ENCODE assay signal across 15 mouse cellular contexts in genomic region chr14:34585358-34586105, GRCm38 (mm10). TPM values are rescaled to one million over a fixed set of nuclear protein-coding genes. Genes with fewer than 3 reads are reported as not detected.
DNase-seq lines count a peak whose midpoint lies in the region; ATAC-seq and TF ChIP-seq lines count a peak whose summit lies in the region.
"Had no signal": no experiment of that assay in that cellular context is flagged by ENCODE, and none has a peak within 500 bp of the region (broad histone marks: within the 10 kb centered on the region; RNA-seq: fewer than 3 reads in every experiment).

No protein-coding gene starts in this region.

- H3K4me3 ChIP-seq in lung, embryonic 14.5 days (ENCODE audit: low read depth, low read length): no peak overlapping the region
- no peak overlapping the region for H3K4me3 ChIP-seq in liver, embryonic 12.5 days
- H3K4me3 ChIP-seq: liver, embryonic 15.5 days had no signal

- intact Hi-C loops in left cerebral cortex, postnatal 10 days (cut with DNase I): no loop called here
- intact Hi-C loops in left cerebral cortex, postnatal 36 days (cut with DNase I): no loop called here

- no peak overlapping the region for H3K9ac ChIP-seq in lung, embryonic 14.5 days
- no peak overlapping the region for H3K9ac ChIP-seq in liver, embryonic 12.5 days
- H3K9ac ChIP-seq: liver, embryonic 15.5 days had no signal

- no peak overlapping the region; the same call in 1 of the 2 replicates for H3K4me2 ChIP-seq in lung, embryonic 14.5 days
- H3K4me2 ChIP-seq in liver, embryonic 12.5 days: no peak overlapping the region
- H3K4me2 ChIP-seq: liver, embryonic 15.5 days had no signal

- no peak for ATAC-seq in lung, embryonic 14.5 days (ENCODE audit: insufficient read depth)
- peak; percentile 50 for ATAC-seq in liver, embryonic 12.5 days
- ATAC-seq: hindbrain, embryonic 16.5 days had no signal

- H3K9me3 ChIP-seq in lung, embryonic 14.5 days (ENCODE audit: low read depth, low read length): no peaks in the 10 kb centered on the region
- no peaks in the 10 kb centered on the region for H3K9me3 ChIP-seq in liver, embryonic 12.5 days (replicated peaks)
- H3K9me3 ChIP-seq: liver, embryonic 15.5 days had no signal

- no peak for TF ChIP-seq CTCF in lung, embryonic 14.5 days (IDR thresholded peaks at IDR 0.05; ENCODE audit: low read depth)

- peak; percentile 61 for DNase-seq in adrenal gland, adult 2 months
- no peak for DNase-seq in adrenal gland, postnatal 25 days
- DNase-seq in lung, embryonic 14.5 days: no peak
- no peak for DNase-seq in lung, postnatal 4 days
- no peak for DNase-seq in left cerebral cortex, postnatal 10 days (ENCODE audit: extremely low spot score in 1 of 2, low spot score in 2 of 2)
- no peak for DNase-seq in right cerebral cortex, postnatal 25 days
- DNase-seq in left cerebral cortex, postnatal 36 days (ENCODE audit: low spot score in 2 of 2): no peak
- DNase-seq: cerebellum, adult 18-20 months; embryo, embryonic 11 days had no signal

- H3K4me1 ChIP-seq in lung, embryonic 14.5 days (ENCODE audit: insufficient read depth): no peaks in the 10 kb centered on the region
- H3K4me1 ChIP-seq in liver, embryonic 12.5 days: peaks cover 11% of the 10 kb centered on the region
- H3K4me1 ChIP-seq: liver, embryonic 15.5 days had no signal

- 50% methylated on average over 9 of the region's 9 CpGs for WGBS in lung, embryonic 14.5 days
- 54% methylated on average over 9 of the region's 9 CpGs for WGBS in liver, embryonic 12.5 days (ENCODE audit: insufficient replicate concordance)

- peak overlapping the region; percentile 24; the same call in 1 of the 2 replicates for H3K27ac ChIP-seq in lung, embryonic 14.5 days (ENCODE audit: low read depth)
- H3K27ac ChIP-seq in liver, embryonic 12.5 days: no peak overlapping the region
- H3K27ac ChIP-seq: liver, embryonic 15.5 days had no signal

- no peaks in the 10 kb centered on the region for H3K36me3 ChIP-seq in lung, embryonic 14.5 days (ENCODE audit: insufficient read depth)
- H3K36me3 ChIP-seq in liver, embryonic 12.5 days: no peaks in the 10 kb centered on the region
- H3K36me3 ChIP-seq: liver, embryonic 15.5 days had no signal

- no peaks in the 10 kb centered on the region for H3K27me3 ChIP-seq in lung, embryonic 14.5 days (ENCODE audit: insufficient read depth, low read length)
- no peaks in the 10 kb centered on the region; the same call in 1 of the 2 replicates for H3K27me3 ChIP-seq in liver, embryonic 12.5 days (replicated peaks)
- H3K27me3 ChIP-seq: liver, embryonic 15.5 days had no signal

RNA-seq across cellular contexts. Expression of gene Ldb3, which starts 3.0 kb away (rescaled TPM):
- total RNA-seq in adrenal gland, adult 2 months (2021): under 1 TPM; 0.58 to 0.76 TPM
- polyA plus RNA-seq in adrenal gland, adult 2 months (2012; rRNA removed): 0.79 and 1.4 TPM in 2 replicates
- 0.73 and 1.4 TPM in 2 replicates for total RNA-seq in adrenal gland, postnatal 25 days (2021)
- 0.79 and 4.2 TPM in 2 replicates for polyA plus RNA-seq in lung, embryonic 14.5 days (2014; fragmentation: Nextera tagmentation; extraction: Ambion mirVana)
- 0.17 and 0.20 TPM in 2 replicates for polyA plus RNA-seq in liver, embryonic 12.5 days (2016; fragmentation: Nextera tagmentation; extraction: Ambion mirVana)
- total RNA-seq in left cerebral cortex, postnatal 10 days (2021): 1 to 10 TPM; 1.5 to 2.0 TPM
- total RNA-seq in left cerebral cortex, postnatal 36 days (2021): 1 to 10 TPM; 2.8 to 3.3 TPM
- total RNA-seq: megakaryocyte-erythroid progenitor cell, adult 5-6 weeks had no signal

RNA-seq across cellular contexts. Expression of gene Opn4, which starts 14.4 kb away (rescaled TPM):
- total RNA-seq in adrenal gland, adult 2 months (2021): under 1 TPM in 1 of 2 experiments, not detected in 1; 0.26 TPM
- polyA plus RNA-seq in adrenal gland, adult 2 months (2012; rRNA removed): 0.26 TPM in 1 of 2 replicates, not detected in the other
- total RNA-seq in adrenal gland, postnatal 25 days (2021): not detected in 2 replicates
- polyA plus RNA-seq in lung, embryonic 14.5 days (2014; fragmentation: Nextera tagmentation; extraction: Ambion mirVana): not detected in 2 replicates
- polyA plus RNA-seq in liver, embryonic 12.5 days (2016; fragmentation: Nextera tagmentation; extraction: Ambion mirVana): not detected in 2 replicates
- not detected for total RNA-seq in left cerebral cortex, postnatal 10 days (2021)
- total RNA-seq in left cerebral cortex, postnatal 36 days (2021): not detected
- total RNA-seq: gastrocnemius, adult 18-20 months; megakaryocyte-erythroid progenitor cell, adult 5-6 weeks had no signal
- polyA plus RNA-seq: hindbrain, embryonic 16.5 days; liver, embryonic 15.5 days; urinary bladder, adult 2 months had no signal
